Mouse (Mus musculus): ENCODE data around the gene Gbgt1.
"Not testable (repeated sequence)": the region's sequence is repeated elsewhere in the genome, so short reads cannot be mapped to it uniquely, and the experiment has no call there.

Gbgt1 gene

GRCm38 (mm10) chr2:28502987-28503386, 6.3 kb downstream of the Gbgt1 start:
- no peak for DNase-seq (ENCODE audit: low spot score)

- no peak for DNase-seq (ENCODE audit: low spot score)
These were observed 8.0 kb downstream of the Gbgt1 start for GRCm38 (mm10) chr2:28504676-28505075.

- no peak for DNase-seq (ENCODE audit: low spot score)
These were observed 9.1 kb downstream of the Gbgt1 start, which contains the start of gene Gm10134 for GRCm38 (mm10) chr2:28505795-28506194. Gm10134 (plus strand) TSS chr2:28506095.

- no peak for DNase-seq (ENCODE audit: low spot score)
These were observed 9.6 kb downstream of the Gbgt1 start for GRCm38 (mm10) chr2:28506291-28506690.

GRCm38 (mm10) chr2:28511600-28511999, 14.9 kb downstream of the Gbgt1 start:
- not testable (repeated sequence) for DNase-seq (ENCODE audit: low spot score)

GRCm38 (mm10) chr2:28512798-28513401, 16.2 kb downstream of the Gbgt1 start, which contains the start of gene Ralgds:
Ralgds (plus strand) TSS chr2:28513125.
- DNase-seq (ENCODE audit: low spot score), result peak; percentile 74

GRCm38 (mm10) chr2:28513431-28514370, 17.0 kb downstream of the Gbgt1 start:
- no peak for DNase-seq (ENCODE audit: low spot score)

GRCm38 (mm10) chr2:28514489-28514888, 17.8 kb downstream of the Gbgt1 start:
- peak; percentile 81 for DNase-seq (ENCODE audit: low spot score)

- DNase-seq (ENCODE audit: low spot score), result peak; percentile 73
These were observed 20.7 kb downstream of the Gbgt1 start for GRCm38 (mm10) chr2:28517206-28517909.

GRCm38 (mm10) chr2:28518231-28518630, 21.5 kb downstream of the Gbgt1 start:
- no peak for DNase-seq (ENCODE audit: low spot score)

- no peak for DNase-seq (ENCODE audit: low spot score)
These were observed 23.9 kb downstream of the Gbgt1 start for GRCm38 (mm10) chr2:28520581-28520980.

GRCm38 (mm10) chr2:28521571-28522151, 25.0 kb downstream of the Gbgt1 start:
- DNase-seq (ENCODE audit: low spot score), result no peak

- DNase-seq (ENCODE audit: low spot score), result no peak
These were observed 25.5 kb downstream of the Gbgt1 start for GRCm38 (mm10) chr2:28522166-28522565.

- DNase-seq (ENCODE audit: low spot score), result peak; percentile 82
These were observed 27.0 kb downstream of the Gbgt1 start for GRCm38 (mm10) chr2:28523643-28524117.

- DNase-seq (ENCODE audit: low spot score), result no peak
These were observed 27.7 kb downstream of the Gbgt1 start for GRCm38 (mm10) chr2:28524406-28524805.

- peak; percentile 34 for DNase-seq (ENCODE audit: low spot score)
These were observed 28.7 kb downstream of the Gbgt1 start for GRCm38 (mm10) chr2:28525219-28525942.

- DNase-seq (ENCODE audit: low spot score), result no peak
These were observed 29.5 kb downstream of the Gbgt1 start for GRCm38 (mm10) chr2:28525943-28526876.

- DNase-seq (ENCODE audit: low spot score), result no peak
These were observed 31.0 kb downstream of the Gbgt1 start for GRCm38 (mm10) chr2:28527436-28528353.

- DNase-seq (ENCODE audit: low spot score), result no peak
These were observed 31.7 kb downstream of the Gbgt1 start for GRCm38 (mm10) chr2:28528354-28528730.
